Comparison of ENCODE assay signal across 9 mouse cellular contexts in the genomic region with DNA sequence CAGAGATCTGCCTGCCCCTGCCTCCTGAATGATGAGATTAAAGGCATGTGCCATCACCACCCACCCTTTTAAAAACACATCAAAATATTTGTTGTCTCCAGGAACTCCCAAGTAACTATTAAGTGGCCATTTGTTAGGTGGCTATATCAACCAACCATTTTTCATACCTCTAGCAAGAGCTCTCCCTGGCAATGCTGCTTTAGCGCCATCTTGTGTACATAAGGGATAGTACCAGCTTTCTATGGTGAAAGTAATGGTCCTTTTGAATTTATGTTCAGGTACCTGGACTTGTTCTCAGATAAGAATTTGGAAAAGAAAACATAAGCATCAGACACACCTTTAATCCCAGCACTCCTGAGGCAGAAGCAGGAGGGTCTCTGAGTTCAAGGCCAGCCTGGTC. TPM values are rescaled to one million over a fixed set of nuclear protein-coding genes. Genes with fewer than 3 reads are reported as not detected.
DNase-seq lines count a peak whose midpoint lies in the region; ATAC-seq and TF ChIP-seq lines count a peak whose summit lies in the region.
"Had no signal": no experiment of that assay in that cellular context is flagged by ENCODE, and none has a peak within 500 bp of the region (broad histone marks: within the 10 kb centered on the region; RNA-seq: fewer than 3 reads in every experiment).

No protein-coding gene starts in this region.

- no peak overlapping the region for H3K4me2 ChIP-seq in embryonic facial prominence, embryonic 11.5 days (ENCODE audit: low read depth, low read length)
- no peak overlapping the region for H3K4me2 ChIP-seq in lung, postnatal 0 days (replicated peaks; ENCODE audit: low read depth, low read length)
- H3K4me2 ChIP-seq: heart, embryonic 13.5 days; midbrain, embryonic 12.5 days had no signal

- no peaks in the 10 kb centered on the region for H3K36me3 ChIP-seq in embryonic facial prominence, embryonic 11.5 days (replicated peaks; ENCODE audit: control insufficient read depth, insufficient read depth, low read depth, low read length)
- H3K36me3 ChIP-seq in lung, postnatal 0 days (ENCODE audit: insufficient read depth, low read length): peaks cover 6% of the 10 kb centered on the region; the same call in 1 of the 2 replicates
- H3K36me3 ChIP-seq: heart, embryonic 13.5 days; midbrain, embryonic 12.5 days had no signal

- 0% methylated on average over 1 of the region's 1 CpGs for WGBS in embryonic facial prominence, embryonic 11.5 days
- WGBS in lung, postnatal 0 days: 0% methylated on average over 1 of the region's 1 CpGs

- no peak overlapping the region for H3K4me3 ChIP-seq in embryonic facial prominence, embryonic 11.5 days (ENCODE audit: low read depth, low read length)
- H3K4me3 ChIP-seq in lung, postnatal 0 days (ENCODE audit: low read depth, low read length): no peak overlapping the region
- H3K4me3 ChIP-seq: heart, embryonic 13.5 days; midbrain, embryonic 12.5 days had no signal

- DNase-seq in layer of hippocampus, adult 9-10 months (ENCODE audit: low spot score): peak; percentile 67
- DNase-seq in layer of hippocampus, postnatal 25 days (ENCODE audit: extremely low spot score in 1 of 2, low spot score in 1 of 2): no peak
- DNase-seq in CD8-positive naive resting alpha-beta T cell, adult 2 months (ENCODE audit: low read depth in 2 of 2, low spot score in 2 of 2): peak; percentile 40 to 55
- peak; percentile 46 for DNase-seq in Muller cell, postnatal 12 days (ENCODE audit: inconsistent ontology term)
- DNase-seq in embryonic facial prominence, embryonic 11.5 days (ENCODE audit: low spot score): peak; percentile 79
- peak; percentile 87 for DNase-seq in lung, postnatal 0 days (ENCODE audit: low spot score)
- no peak for DNase-seq in ovary, adult 18-20 months (ENCODE audit: low spot score)

- H3K4me1 ChIP-seq in embryonic facial prominence, embryonic 11.5 days (ENCODE audit: control insufficient read depth, insufficient read depth, low read length): no peaks in the 10 kb centered on the region
- H3K4me1 ChIP-seq in lung, postnatal 0 days (ENCODE audit: insufficient read depth, low read depth, low read length): no peaks in the 10 kb centered on the region
- H3K4me1 ChIP-seq: heart, embryonic 13.5 days had no signal

- H3K27me3 ChIP-seq in embryonic facial prominence, embryonic 11.5 days (ENCODE audit: control insufficient read depth, insufficient read depth, low read length): no peaks in the 10 kb centered on the region
- no peaks in the 10 kb centered on the region for H3K27me3 ChIP-seq in lung, postnatal 0 days (replicated peaks; ENCODE audit: insufficient read depth, low read length)

- no peak overlapping the region for H3K27ac ChIP-seq in embryonic facial prominence, embryonic 11.5 days (replicated peaks; ENCODE audit: low read depth, low read length)
- H3K27ac ChIP-seq in lung, postnatal 0 days (ENCODE audit: low read length): no peak overlapping the region
- H3K27ac ChIP-seq: heart, embryonic 13.5 days; midbrain, embryonic 12.5 days had no signal

- TF ChIP-seq CTCF in lung, postnatal 0 days (IDR thresholded peaks at IDR 0.05): peak; percentile 96

- no peaks in the 10 kb centered on the region for H3K9me3 ChIP-seq in embryonic facial prominence, embryonic 11.5 days (replicated peaks; ENCODE audit: control insufficient read depth, low read length)
- H3K9me3 ChIP-seq in lung, postnatal 0 days (ENCODE audit: low read length): no peaks in the 10 kb centered on the region
- H3K9me3 ChIP-seq: heart, embryonic 13.5 days; midbrain, embryonic 12.5 days had no signal

- TF ChIP-seq EP300 in lung, postnatal 0 days (IDR thresholded peaks at IDR 0.05): peak; percentile 17; the same call in 1 of the 2 replicates

- ATAC-seq in embryonic facial prominence, embryonic 11.5 days (replicated peaks; ENCODE audit: insufficient number of reproducible peaks, low FRiP score, low TSS enrichment, low read depth): no peak
- ATAC-seq in lung, postnatal 0 days: no peak

- no peak overlapping the region for H3K9ac ChIP-seq in embryonic facial prominence, embryonic 11.5 days (replicated peaks; ENCODE audit: low read length)
- H3K9ac ChIP-seq in lung, postnatal 0 days (replicated peaks; ENCODE audit: low read depth): no peak overlapping the region
- H3K9ac ChIP-seq: heart, embryonic 13.5 days; midbrain, embryonic 12.5 days had no signal

RNA-seq across cellular contexts. Expression of a gene that starts 9.9 kb away (rescaled TPM):
- total RNA-seq in layer of hippocampus, postnatal 25 days (2021): 1 to 10 TPM; 3.9 to 4.6 TPM
- 0.28 TPM in 1 of 2 replicates, not detected in the other for polyA plus RNA-seq in embryonic facial prominence, embryonic 11.5 days (2014; fragmentation: Nextera tagmentation; extraction: Ambion mirVana)
- polyA plus RNA-seq in lung, postnatal 0 days (2015; fragmentation: Nextera tagmentation; extraction: Ambion mirVana): 0.12 and 0.14 TPM in 2 replicates
- polyA plus RNA-seq: heart, embryonic 13.5 days; midbrain, embryonic 12.5 days had no signal

RNA-seq across cellular contexts. Expression of a gene that starts 10.5 kb away (rescaled TPM):
- 1 to 10 TPM in 1 of 2 experiments, under 1 TPM in 1; 0.42 to 1.1 TPM for total RNA-seq in layer of hippocampus, postnatal 25 days (2021)
- 0.24 TPM in 1 of 2 replicates, not detected in the other for polyA plus RNA-seq in embryonic facial prominence, embryonic 11.5 days (2014; fragmentation: Nextera tagmentation; extraction: Ambion mirVana)
- polyA plus RNA-seq in lung, postnatal 0 days (2015; fragmentation: Nextera tagmentation; extraction: Ambion mirVana): not detected in 2 replicates
- polyA plus RNA-seq: heart, embryonic 13.5 days; midbrain, embryonic 12.5 days had no signal

RNA-seq across cellular contexts. Expression of a gene that starts 21.5 kb away (rescaled TPM):
- total RNA-seq in layer of hippocampus, postnatal 25 days (2021): 10 to 100 TPM; 61.9 to 64.8 TPM
- 183 and 193 TPM in 2 replicates for polyA plus RNA-seq in embryonic facial prominence, embryonic 11.5 days (2014; fragmentation: Nextera tagmentation; extraction: Ambion mirVana)
- 58.8 and 59.8 TPM in 2 replicates for polyA plus RNA-seq in lung, postnatal 0 days (2015; fragmentation: Nextera tagmentation; extraction: Ambion mirVana)

RNA-seq across cellular contexts. Expression of a gene that starts 47.1 kb away (rescaled TPM):
- 10 to 100 TPM; 11.4 to 11.9 TPM for total RNA-seq in layer of hippocampus, postnatal 25 days (2021)
- 2.4 and 2.5 TPM in 2 replicates for polyA plus RNA-seq in embryonic facial prominence, embryonic 11.5 days (2014; fragmentation: Nextera tagmentation; extraction: Ambion mirVana)
- 41.6 and 48.7 TPM in 2 replicates for polyA plus RNA-seq in lung, postnatal 0 days (2015; fragmentation: Nextera tagmentation; extraction: Ambion mirVana)

RNA-seq across cellular contexts. Expression of a gene that starts 51.6 kb away (rescaled TPM):
- 10 to 100 TPM; 13.7 to 18.1 TPM for total RNA-seq in layer of hippocampus, postnatal 25 days (2021)
- 17.9 and 18.1 TPM in 2 replicates for polyA plus RNA-seq in embryonic facial prominence, embryonic 11.5 days (2014; fragmentation: Nextera tagmentation; extraction: Ambion mirVana)
- 5.5 and 6.5 TPM in 2 replicates for polyA plus RNA-seq in lung, postnatal 0 days (2015; fragmentation: Nextera tagmentation; extraction: Ambion mirVana)

Comparison
In these comparisons a context has a peak if more than half of its experiments do, and no peak if none do; other contexts are left out.
1. DNase-seq: peak in layer of hippocampus, adult 9-10 months (single experiment), CD8-positive naive resting alpha-beta T cell, adult 2 months (2 of 2), Muller cell, postnatal 12 days (single experiment), embryonic facial prominence, embryonic 11.5 days (single experiment) and lung, postnatal 0 days (single experiment); none in layer of hippocampus, postnatal 25 days (0 of 2) and ovary, adult 18-20 months (single experiment).